Mouse (Mus musculus) hindbrain, embryonic 11.5 days (tissue): ENCODE measurements around the gene Gm9945. TPM values are rescaled to one million over a fixed set of nuclear protein-coding genes. Genes with fewer than 3 reads are reported as not detected.
A peak's percentile ranks its signal among the peaks of the same experiment; 100 is the strongest.

Source experiments
- ATAC-seq: fragments of 200-750 bp; cut with Nextera tagmentation; 2 replicates; pipeline ENCODE4 v1.8.0; 2017; ENCODE audit warnings: mild to moderate bottlenecking, moderate TSS enrichment, moderate library complexity; ENCODE audit not compliant: low FRiP score
- DNase-seq: peaks from one replicate; pipeline ENCODE4 v3.0.0-alpha.2; 2015; ENCODE audit warnings: low spot score
- H3K27ac ChIP-seq: fragments of 300-500 bp; sonication (generic); 2 replicates; pipeline ENCODE4 v1.5.1; 2014; ENCODE audit warnings: mild to moderate bottlenecking, low read depth, low read length
- H3K27me3 ChIP-seq: fragments of 300-500 bp; sonication (generic); 2 replicates; pipeline ENCODE4 v1.6.1; 2014; ENCODE audit warnings: mild to moderate bottlenecking, low read length, moderate library complexity, mixed read lengths; ENCODE audit not compliant: control insufficient read depth, insufficient read depth
- H3K36me3 ChIP-seq: fragments of 300-500 bp; sonication (generic); 2 replicates; pipeline ENCODE4 v1.6.1; 2014; ENCODE audit warnings: mild to moderate bottlenecking, low read length, moderate library complexity, mixed read lengths; ENCODE audit not compliant: control insufficient read depth, insufficient read depth
- H3K4me1 ChIP-seq: fragments of 300-500 bp; sonication (generic); replicated peaks from 2 replicates; pipeline ENCODE4 v1.6.1; 2014; ENCODE audit warnings: low read length, mixed read lengths; ENCODE audit not compliant: control insufficient read depth, insufficient read depth
- H3K4me2 ChIP-seq: fragments of 300-500 bp; sonication (generic); replicated peaks from 2 replicates; pipeline ENCODE4 v1.6.1; 2014; ENCODE audit warnings: mild to moderate bottlenecking, low read depth, low read length
- H3K4me3 ChIP-seq: fragments of 300-500 bp; sonication (generic); 2 replicates; pipeline ENCODE4 v1.5.1; 2014; ENCODE audit warnings: low read depth, low read length
- H3K9ac ChIP-seq: fragments of 300-500 bp; sonication (generic); 2 replicates; pipeline ENCODE4 v1.6.1; 2014; ENCODE audit warnings: low read depth, low read length
- H3K9me3 ChIP-seq: fragments of 300-500 bp; sonication (generic); 2 replicates; pipeline ENCODE4 v1.6.1; 2016; ENCODE audit warnings: low read length; ENCODE audit not compliant: control insufficient read depth
- WGBS: fragments of 180-500 bp; shearing (Covaris S2); extraction: QIAGEN DNeasy Blood & Tissue Kit; methylation state at CpG from one replicate; pipeline ENCODE4 v1.1.7; 2014; 5-methylcytosine and 5-hydroxymethylcytosine counted together
- polyA plus RNA-seq: library from polyadenylated mRNA; unstranded; fragments of >200 nt; fragmentation: Nextera tagmentation; extraction: Ambion mirVana; gene quantifications from 2 replicates; pipeline ENCODE4 v1.2.1, GENCODE M21; 2014

Gene Gm9945
- polyA plus RNA-seq, 1 experiment from 2014 or later = not detected

DNA sequence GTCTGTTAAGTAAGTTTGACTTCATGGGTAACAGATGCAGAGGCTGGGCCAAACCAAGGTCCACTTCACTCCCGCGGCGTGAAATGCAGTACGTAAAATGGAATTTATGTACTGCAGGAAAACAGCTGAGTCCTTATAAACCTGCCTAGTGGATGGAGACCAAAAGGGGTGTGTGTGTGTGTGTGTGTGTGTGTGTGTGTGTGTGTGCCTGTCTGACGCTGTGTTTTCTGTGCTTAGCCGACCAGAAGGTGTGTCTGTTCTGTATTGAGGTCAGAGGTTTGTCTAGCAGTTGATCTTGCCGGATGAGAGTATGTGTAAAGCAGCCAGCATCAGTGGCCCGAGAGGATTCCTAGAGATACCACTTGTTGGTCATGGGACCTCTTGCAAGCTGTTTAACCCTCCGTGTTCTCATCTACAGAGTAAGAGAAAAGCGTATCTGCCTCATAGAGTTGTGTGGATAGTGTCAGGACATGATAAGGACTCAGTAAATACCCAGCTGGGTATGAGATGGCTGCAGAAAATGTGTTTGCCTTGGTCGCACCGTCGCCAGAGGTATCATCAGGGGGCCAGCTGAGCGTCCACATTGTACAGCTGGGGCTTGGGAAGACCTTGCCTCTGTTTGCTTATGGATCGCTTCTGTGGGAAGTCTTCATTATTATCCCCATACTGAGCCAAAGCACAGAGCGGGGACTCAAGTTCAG lies 41.3 kb downstream of the Gm9945 start:
- ATAC-seq = no peak

DNA sequence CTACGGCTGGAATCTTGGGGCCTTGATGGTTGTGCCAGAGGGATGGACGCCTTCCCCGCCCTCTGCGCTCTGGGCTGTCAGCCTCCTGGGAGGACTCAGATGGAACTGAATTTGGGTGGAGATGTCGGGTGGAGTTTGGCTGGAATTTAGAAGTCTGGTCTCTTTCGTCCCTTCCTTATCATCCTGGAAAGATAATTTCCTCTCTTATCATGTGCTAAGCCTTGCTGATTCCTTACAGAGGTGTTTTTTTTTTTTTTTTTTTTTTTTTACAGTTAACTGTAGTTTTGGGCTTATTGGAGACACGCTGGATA lies 41.8 kb downstream of the Gm9945 start:
- no peak for ATAC-seq
- no peak overlapping the region for H3K27ac ChIP-seq
- no peak overlapping the region for H3K4me2 ChIP-seq
- peaks cover 15% of the 10 kb centered on the region for H3K27me3 ChIP-seq
- 85% methylated on average over 7 of the region's 7 CpGs for WGBS
- no peak for DNase-seq
- no peaks in the 10 kb centered on the region for H3K9me3 ChIP-seq
- H3K4me3 ChIP-seq = no peak overlapping the region
- no peak overlapping the region for H3K9ac ChIP-seq
- peaks cover 3% of the 10 kb centered on the region for H3K4me1 ChIP-seq
- H3K36me3 ChIP-seq = no peaks in the 10 kb centered on the region

More for the DNA sequence above, 41.3 kb downstream of the Gm9945 start:
- Histone ChIP-seq H3K4me1 (peaks cover 3% of the 10 kb centered on the region), H3K9me3 (no peaks in the 10 kb centered on the region), H3K9ac (no peak overlapping the region), H3K27me3 (peaks cover 15% of the 10 kb centered on the region), H3K36me3 (no peaks in the 10 kb centered on the region), H3K4me3 (no peak overlapping the region), H3K4me2 (peak overlapping the region; percentile 29; the same call in 1 of the 2 replicates), H3K27ac (no peak overlapping the region)
- WGBS = 55% methylated on average over 16 of the region's 16 CpGs
- DNase-seq = peak; percentile 20

DNA sequence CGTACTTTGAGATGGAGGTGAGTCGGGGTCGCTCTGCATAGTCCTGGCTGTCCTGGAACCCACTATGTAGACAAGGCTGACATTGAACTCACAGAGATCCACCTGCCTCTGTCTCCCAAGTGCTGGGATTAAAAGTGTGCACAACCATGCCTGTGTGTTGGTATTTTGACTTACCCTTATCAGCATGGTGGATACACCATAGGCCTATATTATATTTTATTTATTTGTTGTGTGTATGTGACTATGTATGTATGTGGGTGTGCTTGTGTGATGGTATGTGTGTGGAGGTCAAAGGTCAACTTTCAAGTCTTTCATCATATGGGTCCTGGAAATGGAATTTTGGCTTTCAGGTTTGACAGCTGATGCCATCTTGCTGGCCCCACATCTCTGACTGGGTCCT lies 42.4 kb downstream of the Gm9945 start:
- Histone ChIP-seq H3K9me3 (no peaks in the 10 kb centered on the region), H3K9ac (no peak overlapping the region), H3K36me3 (no peaks in the 10 kb centered on the region), H3K4me1 (peaks cover 3% of the 10 kb centered on the region), H3K4me2 (no peak overlapping the region), H3K27me3 (peaks cover 15% of the 10 kb centered on the region), H3K27ac (no peak overlapping the region), H3K4me3 (no peak overlapping the region)
- DNase-seq = no peak
- 99% methylated on average over 3 of the region's 3 CpGs for WGBS
- ATAC-seq = no peak

DNA sequence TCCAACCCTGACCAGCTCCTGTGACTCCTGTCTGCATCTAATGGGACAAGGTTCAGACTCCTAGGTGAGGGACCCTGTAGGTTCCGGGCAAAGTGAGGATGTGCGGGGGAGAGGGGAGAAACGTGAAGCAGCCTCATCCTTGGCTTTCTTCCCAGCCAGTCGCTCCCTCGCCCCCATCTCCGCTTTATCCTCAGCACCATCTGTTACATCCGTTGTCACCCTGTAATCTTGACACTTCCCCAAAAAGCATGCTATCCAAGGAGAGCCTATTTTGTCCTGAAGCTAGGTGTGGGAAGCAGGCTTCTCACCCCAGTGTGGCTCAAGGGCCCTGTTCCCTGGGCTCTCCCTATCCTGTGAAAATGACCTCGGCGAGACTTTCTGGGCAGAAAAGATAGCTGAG lies 43.0 kb downstream of the Gm9945 start:
- Histone ChIP-seq H3K27me3 (peaks cover 14% of the 10 kb centered on the region), H3K27ac (no peak overlapping the region), H3K4me3 (no peak overlapping the region), H3K9ac (no peak overlapping the region), H3K4me2 (no peak overlapping the region), H3K4me1 (peaks cover 3% of the 10 kb centered on the region), H3K9me3 (no peaks in the 10 kb centered on the region), H3K36me3 (no peaks in the 10 kb centered on the region)
- 67% methylated on average over 9 of the region's 9 CpGs for WGBS
- DNase-seq = no peak
- ATAC-seq = no peak

DNA sequence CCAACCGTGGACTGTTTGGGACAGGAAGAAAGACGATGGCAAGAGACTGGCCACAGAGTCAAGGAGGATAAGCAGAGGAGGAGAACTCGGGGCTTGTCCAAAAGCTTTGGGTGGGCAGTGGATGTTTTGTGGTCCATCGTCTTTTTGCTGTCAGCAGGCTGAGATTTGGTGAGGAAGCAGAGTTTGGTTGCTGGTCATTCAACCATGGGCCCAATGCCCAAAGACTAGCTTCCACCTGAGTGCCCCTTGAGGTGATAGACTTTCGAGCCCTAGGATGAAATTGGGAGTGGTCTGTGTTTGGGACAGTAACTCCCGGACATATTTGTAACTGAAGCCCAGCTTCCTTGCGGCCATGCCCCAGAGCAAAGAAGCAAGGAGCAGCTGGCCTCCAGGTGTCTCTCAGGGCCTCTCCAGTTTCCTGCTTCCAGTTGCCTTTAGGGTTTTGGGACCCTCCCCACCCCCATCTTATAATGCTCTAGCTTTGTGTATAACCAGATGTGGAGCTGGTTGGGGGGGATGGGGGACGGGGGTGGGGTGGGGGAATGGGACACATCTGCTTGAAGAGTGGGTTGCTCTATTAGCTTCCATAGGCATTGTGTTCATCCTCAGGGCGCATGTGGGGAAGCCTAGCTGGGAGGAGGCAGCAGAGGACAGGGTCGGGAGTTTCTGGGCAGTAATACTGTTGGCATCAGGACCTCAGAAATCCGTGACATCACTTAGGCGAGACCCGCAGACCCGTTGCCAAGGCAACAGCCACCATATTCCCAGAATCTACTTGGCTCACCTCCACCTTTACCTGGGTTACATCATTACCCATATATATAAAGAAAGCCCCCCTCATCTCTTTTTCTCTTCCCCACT lies 43.8 kb downstream of the Gm9945 start:
- Histone ChIP-seq H3K9me3 (no peaks in the 10 kb centered on the region), H3K4me2 (no peak overlapping the region), H3K9ac (no peak overlapping the region), H3K4me1 (peaks cover 3% of the 10 kb centered on the region), H3K27me3 (peaks cover 6% of the 10 kb centered on the region), H3K27ac (no peak overlapping the region), H3K4me3 (no peak overlapping the region), H3K36me3 (no peaks in the 10 kb centered on the region)
- DNase-seq (no peak), ATAC-seq (no peak)
- WGBS = 80% methylated on average over 14 of the region's 14 CpGs

DNA sequence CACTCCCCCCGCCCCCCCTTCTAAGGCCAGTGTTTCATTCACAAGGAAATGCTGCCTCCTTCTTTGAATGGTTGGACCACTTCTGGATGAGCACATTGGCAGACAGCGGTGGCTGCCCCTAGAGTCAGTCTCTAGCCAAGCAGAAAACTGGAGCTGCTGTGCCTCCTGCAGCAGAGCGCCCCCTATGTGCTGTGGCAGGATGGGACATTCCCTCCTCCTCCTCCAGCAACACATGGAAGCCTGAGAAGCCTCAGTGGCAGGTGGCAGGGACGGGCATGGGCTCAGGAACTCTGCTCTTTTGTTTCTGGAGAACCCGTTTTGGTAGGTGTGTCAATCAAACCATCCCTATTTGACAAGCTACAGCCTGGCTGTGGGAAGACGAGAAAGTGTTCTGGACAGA lies 44.9 kb downstream of the Gm9945 start:
- H3K4me1 ChIP-seq = peaks cover 3% of the 10 kb centered on the region
- no peak for ATAC-seq
- no peak for DNase-seq
- no peak overlapping the region for H3K4me2 ChIP-seq
- WGBS = 70% methylated on average over 6 of the region's 6 CpGs
- no peaks in the 10 kb centered on the region for H3K36me3 ChIP-seq
- H3K9ac ChIP-seq = no peak overlapping the region
- H3K27ac ChIP-seq = no peak overlapping the region
- peaks cover under 1% of the 10 kb centered on the region for H3K27me3 ChIP-seq
- no peaks in the 10 kb centered on the region for H3K9me3 ChIP-seq
- H3K4me3 ChIP-seq = no peak overlapping the region

DNA sequence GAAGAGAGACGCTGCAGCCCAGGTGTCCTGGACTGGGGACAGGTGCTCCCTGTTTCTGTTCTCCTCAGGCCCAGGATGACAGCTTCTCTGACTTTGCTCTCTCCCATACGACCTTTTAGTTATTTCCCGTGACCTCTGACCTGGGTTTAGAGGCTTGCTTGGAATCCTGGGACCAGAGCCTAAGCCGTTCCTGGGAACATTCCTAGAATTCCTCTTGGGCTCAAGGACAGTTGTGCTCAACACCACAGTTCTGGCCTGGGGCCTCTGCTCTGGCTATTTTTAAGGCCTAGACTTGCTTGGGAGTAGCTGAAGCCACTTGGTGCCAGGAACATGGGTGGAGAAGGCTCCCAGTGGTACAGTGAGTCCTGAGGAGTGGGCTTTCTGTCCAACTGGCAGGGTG lies 45.5 kb downstream of the Gm9945 start:
- ATAC-seq (no peak), DNase-seq (no peak)
- H3K27ac ChIP-seq = no peak overlapping the region

DNA sequence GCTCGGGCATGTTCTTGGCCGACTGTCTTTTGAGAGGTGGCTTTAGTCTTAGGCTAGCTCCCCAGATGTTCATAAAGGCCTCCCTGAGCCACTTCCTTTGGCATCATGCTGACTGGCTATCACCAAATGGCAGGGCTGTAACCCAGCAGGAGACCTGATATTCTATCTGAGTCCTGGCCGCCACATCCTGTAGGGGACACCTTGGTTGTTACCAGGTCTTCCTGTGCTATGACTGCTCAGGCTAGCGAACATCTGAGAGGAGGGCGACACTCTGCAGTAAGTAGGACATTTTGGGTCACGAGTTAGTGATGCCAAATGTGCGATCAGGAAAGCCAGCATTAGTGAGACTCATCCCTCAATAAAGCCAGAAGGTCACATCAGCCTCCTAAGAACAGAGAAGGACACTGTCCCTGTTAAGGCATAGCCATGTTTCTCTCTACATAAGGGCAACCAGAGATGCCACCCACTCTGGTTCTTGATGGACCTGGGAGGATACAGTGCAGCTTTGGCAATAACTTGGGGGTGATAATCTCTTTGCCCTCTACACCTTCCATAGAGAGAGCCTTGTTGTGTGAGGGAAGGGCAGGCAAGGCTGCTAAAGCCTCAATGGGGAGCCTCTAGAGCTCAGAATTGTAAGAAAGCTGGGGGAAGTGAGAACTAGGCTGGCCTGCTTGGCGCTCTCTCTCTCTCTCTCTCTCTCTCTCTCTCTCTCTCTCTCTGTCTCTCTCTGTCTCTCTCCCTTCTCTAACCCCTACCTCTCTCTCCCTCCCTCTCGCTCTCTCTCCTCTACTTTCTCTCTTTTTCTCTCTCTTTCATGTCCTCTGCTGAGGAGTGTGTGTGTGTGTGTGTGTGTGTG lies 48.7 kb downstream of the Gm9945 start:
- Histone ChIP-seq H3K27ac (no peak overlapping the region), H3K27me3 (no peaks in the 10 kb centered on the region), H3K9ac (no peak overlapping the region), H3K4me2 (no peak overlapping the region), H3K4me1 (no peaks in the 10 kb centered on the region), H3K9me3 (no peaks in the 10 kb centered on the region), H3K4me3 (no peak overlapping the region), H3K36me3 (no peaks in the 10 kb centered on the region)
- 78% methylated on average over 9 of the region's 9 CpGs for WGBS
- DNase-seq (no peak), ATAC-seq (no peak)

More for the DNA sequence above, 45.5 kb downstream of the Gm9945 start:
- Histone ChIP-seq H3K4me3 (no peak overlapping the region), H3K36me3 (no peaks in the 10 kb centered on the region), H3K4me2 (no peak overlapping the region), H3K9ac (no peak overlapping the region), H3K9me3 (no peaks in the 10 kb centered on the region), H3K27me3 (no peaks in the 10 kb centered on the region; the same call in none of the 2 replicates), H3K4me1 (peaks cover 2% of the 10 kb centered on the region)
- WGBS = 49% methylated on average over 4 of the region's 4 CpGs
